Mouse (Mus musculus): Measurements from ENCODE around the gene Dok3. TPM values are rescaled to one million over a fixed set of nuclear protein-coding genes. Genes with fewer than 3 reads are reported as not detected.

The Dok3 gene
- polyA plus RNA-seq, 1 experiment = 2.3 TPM

DNA sequence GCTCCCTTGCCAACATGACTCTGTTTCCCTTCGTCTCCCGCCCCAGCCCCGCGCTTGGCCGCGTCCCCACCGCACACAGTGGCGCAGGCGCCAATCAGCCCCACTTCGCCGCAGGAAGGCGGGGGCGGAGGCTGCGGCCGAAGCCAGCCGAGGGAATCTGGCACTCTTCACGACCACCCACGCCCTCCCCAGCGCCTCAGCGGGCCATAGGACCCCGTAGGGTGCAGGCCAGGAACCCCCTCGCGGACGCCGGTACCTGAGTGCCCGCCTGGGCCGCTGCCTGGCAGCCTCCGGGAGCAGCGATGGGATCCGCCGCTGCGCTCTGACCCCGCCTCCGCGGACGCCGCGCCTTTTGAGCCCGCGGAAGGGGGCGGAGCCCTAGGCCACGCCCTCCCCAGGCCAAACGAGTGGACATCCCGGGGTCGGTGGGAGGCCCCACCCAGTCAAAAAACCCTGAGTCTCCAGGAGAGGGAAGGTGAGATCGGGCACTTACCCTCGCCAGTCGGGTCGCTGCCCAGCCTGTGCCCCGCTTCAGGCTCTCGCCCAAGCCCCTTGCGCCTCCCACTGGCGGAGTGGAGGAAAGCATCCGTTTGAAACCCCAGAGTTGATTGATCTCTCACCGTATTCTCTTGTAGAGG is 15.9 kb downstream of the Dok3 start, which contains the start of gene Pdlim7:
Pdlim7 (minus strand) TSS at position 566 of the 638 bp plus-strand sequence.
- H3K27ac ChIP-seq (ENCODE audit: control insufficient read depth, insufficient read depth, low read depth, low read length) = peak within 1 kb of the TSS; percentile 66

DNA sequence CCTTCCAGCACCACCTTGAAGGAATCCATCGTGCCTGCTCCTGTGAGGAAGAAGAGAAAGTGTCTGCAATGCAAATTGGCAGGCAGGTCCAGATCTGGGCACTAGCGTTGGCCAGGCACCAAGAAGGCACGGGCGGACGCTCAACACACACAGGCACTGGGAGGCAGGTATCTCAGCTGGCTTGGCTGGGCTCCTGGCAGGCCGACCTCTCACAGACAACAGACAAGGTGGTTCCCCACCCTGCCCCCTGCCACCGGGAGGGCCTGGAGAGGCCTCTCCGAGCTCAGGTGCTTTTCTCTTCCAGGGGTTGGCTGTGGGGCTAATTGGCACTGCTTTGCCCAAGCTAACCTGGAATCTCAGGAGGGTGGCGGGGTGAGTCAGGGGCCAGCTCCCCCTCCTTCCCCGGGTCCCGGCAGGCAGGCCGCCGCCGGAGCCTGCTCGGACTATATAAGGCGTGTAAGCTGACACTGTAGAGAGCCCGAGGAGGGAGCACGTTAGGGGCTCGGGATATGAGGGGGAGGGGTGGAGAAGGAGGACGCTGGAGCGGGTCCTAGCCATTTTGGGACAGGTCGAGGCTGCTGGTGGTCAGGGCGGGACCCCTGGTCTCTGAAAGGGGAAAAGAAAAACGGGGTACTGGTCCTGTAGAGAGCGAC is 16.6 kb downstream of the Dok3 start:
- peak overlapping the region; percentile 66 for H3K27ac ChIP-seq (ENCODE audit: control insufficient read depth, insufficient read depth, low read depth, low read length)
- peaks cover 27% of the 10 kb centered on the region for H3K4me1 ChIP-seq (ENCODE audit: control insufficient read depth, insufficient read depth, low read length)

More for the DNA sequence above, 15.9 kb downstream of the Dok3 start, which contains the start of gene Pdlim7:
- TF ChIP-seq POLR2A (IDR thresholded peaks at IDR 0.05; ENCODE audit: control insufficient read depth, low read depth, low read length) (peak; percentile 86), CTCF (IDR thresholded peaks at IDR 0.05; ENCODE audit: control insufficient read depth, insufficient read depth, insufficient replicate concordance, low read depth, low read length) (peak; percentile 75)
- Histone ChIP-seq H3K27me3 (ENCODE audit: control insufficient read depth, insufficient read depth, low read length) (no peaks in the 10 kb centered on the region), H3K36me3 (ENCODE audit: control insufficient read depth, insufficient read depth, low read length) (no peaks in the 10 kb centered on the region), H3K4me3 (ENCODE audit: control insufficient read depth, low read depth, low read length) (peak within 1 kb of the TSS; percentile 88), H3K4me1 (ENCODE audit: control insufficient read depth, insufficient read depth, low read length) (peaks cover 27% of the 10 kb centered on the region)

DNA sequence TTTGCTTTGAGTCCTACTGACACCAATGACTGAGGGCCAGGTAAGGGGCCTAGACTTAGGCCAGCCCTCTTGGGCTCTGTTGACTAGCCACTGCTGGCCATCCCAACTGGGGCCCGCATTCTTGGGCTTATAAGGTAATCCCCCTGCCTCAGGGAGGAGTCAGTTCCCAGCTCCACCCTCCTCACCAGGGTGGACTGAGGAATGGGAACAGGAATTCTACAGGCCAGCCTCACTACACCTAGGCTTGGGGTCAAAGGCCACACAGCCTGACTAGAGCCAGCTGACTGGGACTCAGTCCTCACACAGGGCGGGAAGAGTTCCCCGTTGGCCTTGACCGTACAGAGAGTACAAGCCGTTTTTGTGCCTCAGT is 17.6 kb downstream of the Dok3 start:
- H3K36me3 ChIP-seq (ENCODE audit: control insufficient read depth, insufficient read depth, low read length) = no peaks in the 10 kb centered on the region
- TF ChIP-seq POLR2A (IDR thresholded peaks at IDR 0.05; ENCODE audit: control insufficient read depth, low read depth, low read length) (no peak), CTCF (IDR thresholded peaks at IDR 0.05; ENCODE audit: control insufficient read depth, insufficient read depth, insufficient replicate concordance, low read depth, low read length) (no peak)
- peak overlapping the region; percentile 40; the same call in 1 of the 2 replicates for H3K27ac ChIP-seq (ENCODE audit: control insufficient read depth, insufficient read depth, low read depth, low read length)
- no peaks in the 10 kb centered on the region for H3K27me3 ChIP-seq (ENCODE audit: control insufficient read depth, insufficient read depth, low read length)
- H3K4me3 ChIP-seq (ENCODE audit: control insufficient read depth, low read depth, low read length) = no peak overlapping the region
- H3K4me1 ChIP-seq (ENCODE audit: control insufficient read depth, insufficient read depth, low read length) = peaks cover 27% of the 10 kb centered on the region

More for the DNA sequence above, 16.6 kb downstream of the Dok3 start:
- H3K36me3 ChIP-seq (ENCODE audit: control insufficient read depth, insufficient read depth, low read length) = no peaks in the 10 kb centered on the region
- no peak for TF ChIP-seq POLR2A (IDR thresholded peaks at IDR 0.05; ENCODE audit: control insufficient read depth, low read depth, low read length)
- TF ChIP-seq CTCF (IDR thresholded peaks at IDR 0.05; ENCODE audit: control insufficient read depth, insufficient read depth, insufficient replicate concordance, low read depth, low read length) = no peak
- peak overlapping the region; percentile 88 for H3K4me3 ChIP-seq (ENCODE audit: control insufficient read depth, low read depth, low read length)
- H3K27me3 ChIP-seq (ENCODE audit: control insufficient read depth, insufficient read depth, low read length) = no peaks in the 10 kb centered on the region

DNA sequence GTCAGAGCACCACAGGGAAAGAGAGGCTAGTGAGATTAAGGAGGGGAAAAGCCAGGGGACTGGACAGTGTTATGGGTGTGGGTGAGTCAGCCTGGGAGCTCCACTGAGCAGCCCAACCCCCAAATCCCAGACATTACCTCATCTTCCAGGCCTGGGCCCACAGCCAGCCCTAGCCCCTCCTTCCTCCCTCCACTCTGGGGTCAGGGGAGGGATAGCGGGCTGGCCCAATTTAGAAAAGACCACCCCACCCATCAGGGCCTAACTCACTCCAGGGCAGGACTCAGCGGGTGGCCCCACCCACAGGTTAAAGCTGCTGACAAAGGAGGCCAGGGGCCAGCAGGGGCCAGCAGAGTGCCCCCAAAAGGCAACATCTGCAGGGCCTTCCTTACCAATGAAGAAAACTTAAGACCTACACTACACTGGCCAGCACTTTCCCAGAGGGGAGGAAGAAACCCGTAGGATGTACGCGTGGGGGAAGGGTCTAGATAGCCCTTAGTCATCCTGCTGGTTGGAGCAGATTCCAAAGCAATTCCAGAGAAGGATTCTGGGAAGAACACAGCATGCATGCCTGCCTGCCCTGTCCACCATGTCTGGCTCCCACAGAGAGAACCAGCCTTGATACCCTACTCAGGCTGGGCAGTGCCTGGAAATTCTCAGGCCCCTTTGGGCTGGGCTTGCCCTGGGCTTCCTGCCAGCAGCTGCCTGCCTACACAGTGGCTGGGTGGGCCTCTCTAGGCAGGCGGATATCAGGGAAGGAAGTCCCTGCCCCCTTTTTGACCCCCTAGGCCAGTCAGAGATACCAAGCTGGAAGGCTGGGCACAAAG is 18.2 kb downstream of the Dok3 start:
- peak overlapping the region; percentile 40 for H3K27ac ChIP-seq (ENCODE audit: control insufficient read depth, insufficient read depth, low read depth, low read length)
- no peak overlapping the region for H3K4me3 ChIP-seq (ENCODE audit: control insufficient read depth, low read depth, low read length)
- TF ChIP-seq CTCF (IDR thresholded peaks at IDR 0.05; ENCODE audit: control insufficient read depth, insufficient read depth, insufficient replicate concordance, low read depth, low read length) = no peak
- no peak for TF ChIP-seq POLR2A (IDR thresholded peaks at IDR 0.05; ENCODE audit: control insufficient read depth, low read depth, low read length)
- H3K4me1 ChIP-seq (ENCODE audit: control insufficient read depth, insufficient read depth, low read length) = peaks cover 27% of the 10 kb centered on the region
- no peaks in the 10 kb centered on the region for H3K36me3 ChIP-seq (ENCODE audit: control insufficient read depth, insufficient read depth, low read length)
- no peaks in the 10 kb centered on the region for H3K27me3 ChIP-seq (ENCODE audit: control insufficient read depth, insufficient read depth, low read length)

DNA sequence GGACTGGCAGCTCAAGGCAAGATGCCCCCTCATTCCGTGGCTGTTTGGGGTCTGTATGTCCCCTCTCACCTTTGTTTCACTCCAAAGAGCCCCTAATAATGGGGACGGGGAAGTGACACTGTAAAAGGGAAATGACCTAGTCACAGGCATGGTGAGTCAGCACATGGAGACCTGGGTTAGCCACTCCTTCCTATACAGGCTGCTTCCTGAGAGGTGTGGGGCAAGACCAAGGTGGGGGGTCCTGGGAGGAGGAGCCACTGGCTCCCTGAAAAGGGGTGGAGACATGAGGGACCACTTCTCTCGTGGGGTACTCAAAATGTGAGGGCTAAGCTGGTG is 18.8 kb downstream of the Dok3 start:
- TF ChIP-seq POLR2A (IDR thresholded peaks at IDR 0.05; ENCODE audit: control insufficient read depth, low read depth, low read length) (no peak), CTCF (IDR thresholded peaks at IDR 0.05; ENCODE audit: control insufficient read depth, insufficient read depth, insufficient replicate concordance, low read depth, low read length) (no peak)
- Histone ChIP-seq H3K27me3 (ENCODE audit: control insufficient read depth, insufficient read depth, low read length) (no peaks in the 10 kb centered on the region), H3K36me3 (ENCODE audit: control insufficient read depth, insufficient read depth, low read length) (no peaks in the 10 kb centered on the region), H3K27ac (ENCODE audit: control insufficient read depth, insufficient read depth, low read depth, low read length) (no peak overlapping the region), H3K4me3 (ENCODE audit: control insufficient read depth, low read depth, low read length) (no peak overlapping the region), H3K4me1 (ENCODE audit: control insufficient read depth, insufficient read depth, low read length) (peaks cover 27% of the 10 kb centered on the region)

DNA sequence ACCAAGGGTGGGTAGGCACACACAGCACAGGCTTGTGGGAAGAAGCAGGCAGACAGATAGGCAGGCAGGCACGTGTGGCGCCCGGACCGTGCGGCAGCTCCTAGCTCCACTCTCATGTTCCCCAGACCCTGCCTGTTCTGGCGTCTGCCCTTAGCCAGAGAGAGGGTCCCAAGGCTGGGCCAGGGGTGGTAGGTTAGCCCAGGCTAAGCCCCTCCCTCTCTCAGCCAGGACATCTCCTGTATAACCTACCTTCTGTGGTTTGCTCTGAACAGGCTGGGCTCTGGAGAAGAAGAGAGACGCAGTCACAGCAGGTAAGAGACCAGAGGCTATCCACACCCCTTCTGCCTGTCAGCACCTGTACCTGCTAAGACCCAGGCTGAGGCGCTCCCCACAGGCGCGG is 20.6 kb downstream of the Dok3 start:
- Histone ChIP-seq H3K4me1 (ENCODE audit: control insufficient read depth, insufficient read depth, low read length) (peaks cover 24% of the 10 kb centered on the region), H3K27me3 (ENCODE audit: control insufficient read depth, insufficient read depth, low read length) (no peaks in the 10 kb centered on the region), H3K36me3 (ENCODE audit: control insufficient read depth, insufficient read depth, low read length) (no peaks in the 10 kb centered on the region), H3K4me3 (ENCODE audit: control insufficient read depth, low read depth, low read length) (no peak overlapping the region), H3K27ac (ENCODE audit: control insufficient read depth, insufficient read depth, low read depth, low read length) (no peak overlapping the region)
- TF ChIP-seq POLR2A (IDR thresholded peaks at IDR 0.05; ENCODE audit: control insufficient read depth, low read depth, low read length) = no peak
- no peak for TF ChIP-seq CTCF (IDR thresholded peaks at IDR 0.05; ENCODE audit: control insufficient read depth, insufficient read depth, insufficient replicate concordance, low read depth, low read length)

DNA sequence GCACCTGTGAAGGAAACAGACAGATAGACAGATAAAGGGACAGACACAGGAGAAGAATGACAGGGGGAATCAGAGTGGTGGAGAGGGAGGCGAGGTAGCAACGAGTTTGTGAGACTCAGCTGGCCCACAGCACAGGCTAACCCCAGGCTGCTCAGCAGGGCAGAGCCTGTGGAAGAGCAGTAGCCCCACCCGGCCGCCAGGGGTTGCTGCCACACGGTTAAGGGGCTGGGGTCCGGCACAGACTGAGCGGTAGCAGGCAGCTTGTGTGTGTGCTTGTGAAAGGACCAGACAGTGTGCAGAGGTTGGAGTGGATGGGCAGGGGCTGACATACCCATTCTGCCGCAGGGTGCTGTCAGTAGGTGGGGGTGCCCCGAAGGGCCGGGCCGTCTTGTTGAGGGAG is 21.2 kb downstream of the Dok3 start:
- no peak for TF ChIP-seq CTCF (IDR thresholded peaks at IDR 0.05; ENCODE audit: control insufficient read depth, insufficient read depth, insufficient replicate concordance, low read depth, low read length)
- no peak for TF ChIP-seq POLR2A (IDR thresholded peaks at IDR 0.05; ENCODE audit: control insufficient read depth, low read depth, low read length)
- H3K27ac ChIP-seq (ENCODE audit: control insufficient read depth, insufficient read depth, low read depth, low read length) = no peak overlapping the region
- H3K27me3 ChIP-seq (ENCODE audit: control insufficient read depth, insufficient read depth, low read length) = no peaks in the 10 kb centered on the region
- peaks cover 18% of the 10 kb centered on the region for H3K4me1 ChIP-seq (ENCODE audit: control insufficient read depth, insufficient read depth, low read length)
- H3K4me3 ChIP-seq (ENCODE audit: control insufficient read depth, low read depth, low read length) = no peak overlapping the region
- H3K36me3 ChIP-seq (ENCODE audit: control insufficient read depth, insufficient read depth, low read length) = no peaks in the 10 kb centered on the region

All from testis, adult 2 months (tissue).